Mouse (Mus musculus): ENCODE data around the gene Acsm3. TPM values are rescaled to one million over a fixed set of nuclear protein-coding genes. Genes with fewer than 3 reads are reported as not detected.

The Acsm3 gene
- polyA plus RNA-seq, 1 experiment from 2014 or later, result 8.3 TPM

DNA sequence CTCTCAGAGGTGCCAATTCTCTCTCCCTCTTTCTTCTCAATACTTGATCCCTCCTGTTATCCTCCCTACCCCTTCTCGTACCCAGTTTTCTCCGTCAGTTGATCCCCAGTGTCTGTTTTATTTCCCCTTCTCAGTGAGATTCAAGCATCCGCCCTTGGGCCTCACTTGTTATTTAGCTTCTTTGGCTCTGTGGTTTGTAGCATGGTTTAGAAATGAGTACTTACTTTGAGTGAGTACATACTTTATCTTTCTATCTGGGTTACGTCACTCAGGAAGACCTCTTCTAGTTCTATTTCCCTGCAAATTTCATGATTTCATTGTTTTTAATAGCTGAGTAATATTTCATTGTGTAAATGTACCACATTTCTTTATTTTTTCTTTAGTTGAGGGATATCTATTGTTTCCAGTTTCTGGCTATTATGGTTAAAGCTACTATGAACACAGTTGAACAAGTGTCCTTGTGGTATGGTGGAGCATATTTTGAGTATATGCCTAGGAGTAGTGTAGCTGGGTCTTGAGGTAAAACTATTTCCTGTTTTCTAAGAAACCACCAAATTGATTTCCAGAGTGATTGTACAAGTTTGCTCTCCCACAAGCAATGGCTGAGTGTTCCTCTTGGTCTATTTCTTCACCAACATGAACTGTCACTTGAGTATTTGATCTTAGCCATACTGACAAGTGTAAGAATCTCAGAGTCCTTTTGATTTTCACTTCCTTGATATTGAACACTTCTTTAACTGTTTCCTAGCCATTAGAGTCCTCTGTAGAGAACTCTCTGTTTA lies 75.5 kb downstream of the Acsm3 start:
- Histone ChIP-seq H3K27me3 (replicated peaks; ENCODE audit: control insufficient read depth, insufficient read depth, low read length) (no peaks in the 10 kb centered on the region), H3K36me3 (ENCODE audit: control insufficient read depth, insufficient read depth, low read length) (no peaks in the 10 kb centered on the region), H3K4me2 (ENCODE audit: low read depth, low read length) (no peak overlapping the region), H3K4me1 (ENCODE audit: control insufficient read depth, insufficient read depth, low read length) (no peaks in the 10 kb centered on the region), H3K4me3 (ENCODE audit: low read length) (no peak overlapping the region), H3K9me3 (ENCODE audit: control insufficient read depth, low read length) (no peaks in the 10 kb centered on the region), H3K27ac (ENCODE audit: low read length) (no peak overlapping the region), H3K9ac (ENCODE audit: low read depth, low read length) (no peak overlapping the region)
- WGBS, result 89% methylated on average over 4 of the region's 4 CpGs
- no peak for ATAC-seq

Other genes starting within 250 kb of the Acsm3 start
- 0.07 TPM in 1 of 2 replicates, not detected in the other for gene Acsm5, start 241.5 kb upstream of the Acsm3 start, polyA plus RNA-seq (2015; fragmentation: Nextera tagmentation; extraction: Ambion mirVana)
- gene Pdilt, start 237.4 kb upstream of the Acsm3 start, polyA plus RNA-seq (2015; fragmentation: Nextera tagmentation; extraction: Ambion mirVana), result not detected in 2 replicates
- not detected in 2 replicates for gene Acsm2, start 206.6 kb upstream of the Acsm3 start, polyA plus RNA-seq (2015; fragmentation: Nextera tagmentation; extraction: Ambion mirVana)
- 0.09 and 0.10 TPM in 2 replicates for gene Acsm1, start 153.9 kb upstream of the Acsm3 start, polyA plus RNA-seq (2015; fragmentation: Nextera tagmentation; extraction: Ambion mirVana)
- gene Acsm4, start 70.9 kb upstream of the Acsm3 start, polyA plus RNA-seq (2015; fragmentation: Nextera tagmentation; extraction: Ambion mirVana), result not detected in 2 replicates
- gene Thumpd1, start 40.1 kb upstream of the Acsm3 start, polyA plus RNA-seq (2015; fragmentation: Nextera tagmentation; extraction: Ambion mirVana), result 53.8 and 56.4 TPM in 2 replicates
- gene Rexo5, start 33.1 kb downstream of the Acsm3 start, polyA plus RNA-seq (2015; fragmentation: Nextera tagmentation; extraction: Ambion mirVana), result 15.8 and 17.2 TPM in 2 replicates
- 14.0 and 15.1 TPM in 2 replicates for gene Eri2, start 33.1 kb downstream of the Acsm3 start, polyA plus RNA-seq (2015; fragmentation: Nextera tagmentation; extraction: Ambion mirVana)
- 10.3 and 10.7 TPM in 2 replicates for gene Lyrm1, start 134.9 kb downstream of the Acsm3 start, polyA plus RNA-seq (2015; fragmentation: Nextera tagmentation; extraction: Ambion mirVana)
- 13.1 and 13.9 TPM in 2 replicates for gene Dcun1d3, start 135.4 kb downstream of the Acsm3 start, polyA plus RNA-seq (2015; fragmentation: Nextera tagmentation; extraction: Ambion mirVana)